Mouse (Mus musculus) neural tube, embryonic 12.5 days (tissue): Measurements from ENCODE around the gene Sorbs2. TPM values are rescaled to one million over a fixed set of nuclear protein-coding genes. Genes with fewer than 3 reads are reported as not detected.
A peak's percentile ranks its signal among the peaks of the same experiment; 100 is the strongest.

ENCODE experiments used
- ATAC-seq: fragments of 200-750 bp; cut with Nextera tagmentation; 2 replicates; pipeline ENCODE4 v1.8.0; 2017; ENCODE audit warnings: low read depth, mild to moderate bottlenecking, moderate TSS enrichment, moderate library complexity; ENCODE audit not compliant: low FRiP score
- H3K27ac ChIP-seq: fragments of 300-500 bp; sonication (generic); 2 replicates; pipeline ENCODE4 v1.5.1; 2016
- H3K27me3 ChIP-seq: fragments of 300-500 bp; sonication (generic); replicated peaks from 2 replicates; pipeline ENCODE4 v1.6.1; 2016; ENCODE audit warnings: mild to moderate bottlenecking
- H3K36me3 ChIP-seq: fragments of 300-500 bp; sonication (generic); 2 replicates; pipeline ENCODE4 v1.6.1; 2016; ENCODE audit warnings: mild to moderate bottlenecking
- H3K4me1 ChIP-seq: fragments of 300-500 bp; sonication (generic); 2 replicates; pipeline ENCODE4 v1.6.1; 2016
- H3K4me2 ChIP-seq: fragments of 300-500 bp; sonication (generic); replicated peaks from 2 replicates; pipeline ENCODE4 v1.6.1; 2016; ENCODE audit warnings: mild to moderate bottlenecking
- H3K4me3 ChIP-seq: fragments of 300-500 bp; sonication (generic); 2 replicates; pipeline ENCODE4 v1.5.1; 2016
- H3K9ac ChIP-seq: fragments of 300-500 bp; sonication (generic); 2 replicates; pipeline ENCODE4 v1.6.1; 2016; ENCODE audit warnings: mild to moderate bottlenecking
- H3K9me3 ChIP-seq: fragments of 300-500 bp; sonication (generic); 2 replicates; pipeline ENCODE4 v1.6.1; 2016; ENCODE audit warnings: mild to moderate bottlenecking
- WGBS: fragments of 180-500 bp; shearing (Covaris S2); methylation state at CpG from one replicate; pipeline ENCODE4 v1.1.7; 2016; 5-methylcytosine and 5-hydroxymethylcytosine counted together
- polyA plus RNA-seq: library from polyadenylated mRNA; unstranded; fragments of >200 nt; fragmentation: Nextera tagmentation; extraction: Ambion mirVana; gene quantifications from 2 replicates; pipeline ENCODE4 v1.2.1, GENCODE M21; 2016

Gene Sorbs2
- polyA plus RNA-seq, 1 experiment from 2014 or later: 50.0 TPM

DNA sequence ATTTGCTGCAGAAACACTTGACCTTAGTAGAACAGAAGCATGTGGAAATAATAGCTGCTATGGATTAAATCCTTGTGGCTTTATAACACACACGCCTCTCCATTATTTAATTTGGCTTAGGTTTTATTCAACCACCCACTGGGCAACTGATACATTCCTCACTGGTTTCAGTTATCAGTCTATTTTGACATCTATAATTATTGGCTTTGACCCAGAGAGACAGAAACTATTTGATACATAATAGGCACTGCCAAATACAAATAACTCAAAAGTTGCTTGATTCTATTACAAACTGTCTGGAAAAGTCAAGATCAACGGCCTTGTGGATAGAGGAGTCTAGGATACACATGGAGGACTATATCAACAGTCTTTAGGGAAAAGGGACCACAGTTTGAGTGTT, 20.1 kb downstream of the Sorbs2 start:
- H3K4me2 ChIP-seq: no peak overlapping the region
- no peak for ATAC-seq
- H3K9ac ChIP-seq: no peak overlapping the region
- H3K27ac ChIP-seq: no peak overlapping the region
- 79% methylated on average over 2 of the region's 2 CpGs for WGBS
- H3K4me3 ChIP-seq: no peak overlapping the region
- no peaks in the 10 kb centered on the region for H3K36me3 ChIP-seq
- no peaks in the 10 kb centered on the region for H3K27me3 ChIP-seq
- no peaks in the 10 kb centered on the region for H3K9me3 ChIP-seq
- H3K4me1 ChIP-seq: no peaks in the 10 kb centered on the region

GRCm38 (mm10) chr8:45528890-45529289, 21.3 kb downstream of the Sorbs2 start:
- no peak overlapping the region for H3K4me3 ChIP-seq
- no peaks in the 10 kb centered on the region for H3K36me3 ChIP-seq
- no peaks in the 10 kb centered on the region for H3K9me3 ChIP-seq
- H3K4me2 ChIP-seq: no peak overlapping the region
- H3K4me1 ChIP-seq: no peaks in the 10 kb centered on the region
- no peak overlapping the region for H3K9ac ChIP-seq
- H3K27me3 ChIP-seq: no peaks in the 10 kb centered on the region
- no peak for ATAC-seq
- H3K27ac ChIP-seq: no peak overlapping the region
- WGBS: 72% methylated on average over 2 of the region's 2 CpGs

GRCm38 (mm10) chr8:45536578-45536977, 29.0 kb downstream of the Sorbs2 start:
- no peaks in the 10 kb centered on the region for H3K9me3 ChIP-seq
- no peak overlapping the region for H3K4me2 ChIP-seq
- no peak overlapping the region for H3K4me3 ChIP-seq
- H3K4me1 ChIP-seq: 0 out of 2 replicates have a peak, but pooled peaks cover 5% of the 10 kb centered on the region
- H3K27me3 ChIP-seq: no peaks in the 10 kb centered on the region
- no peaks in the 10 kb centered on the region for H3K36me3 ChIP-seq
- H3K9ac ChIP-seq: no peak overlapping the region
- no peak for ATAC-seq
- 89% methylated on average over 9 of the region's 9 CpGs for WGBS
- H3K27ac ChIP-seq: no peak overlapping the region

GRCm38 (mm10) chr8:45540513-45540912, 32.9 kb downstream of the Sorbs2 start:
- H3K9ac ChIP-seq: no peak overlapping the region
- 0 out of 2 replicates have a peak, but pooled peaks cover 4% of the 10 kb centered on the region for H3K4me1 ChIP-seq
- H3K27ac ChIP-seq: no peak overlapping the region
- H3K4me3 ChIP-seq: no peak overlapping the region
- ATAC-seq: no peak
- H3K27me3 ChIP-seq: no peaks in the 10 kb centered on the region
- H3K4me2 ChIP-seq: no peak overlapping the region
- no peaks in the 10 kb centered on the region for H3K9me3 ChIP-seq
- no peaks in the 10 kb centered on the region for H3K36me3 ChIP-seq
- WGBS: 61% methylated on average over 5 of the region's 5 CpGs

DNA sequence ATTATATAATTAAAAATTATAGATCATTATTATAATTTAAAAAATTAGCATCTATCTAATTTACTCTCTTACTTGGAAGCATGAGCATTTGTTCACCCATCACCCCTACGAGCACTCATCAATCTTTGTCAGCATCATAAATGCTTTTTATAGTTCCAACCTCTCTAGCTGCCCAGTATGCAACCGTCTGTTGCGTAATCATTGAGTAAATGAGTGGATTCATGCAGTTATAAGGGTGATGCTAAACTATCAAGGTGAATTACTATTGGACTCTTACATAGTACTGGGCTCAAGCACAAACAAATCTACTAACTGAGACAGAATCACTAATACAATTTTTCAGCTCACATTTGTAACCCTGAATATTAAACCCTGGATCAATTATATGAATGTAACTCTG, 44.6 kb downstream of the Sorbs2 start:
- no peaks in the 10 kb centered on the region for H3K36me3 ChIP-seq
- H3K27me3 ChIP-seq: no peaks in the 10 kb centered on the region
- no peak overlapping the region for H3K4me3 ChIP-seq
- H3K9ac ChIP-seq: no peak overlapping the region
- no peak overlapping the region for H3K27ac ChIP-seq
- WGBS: 72% methylated on average over 3 of the region's 3 CpGs
- no peak for ATAC-seq
- H3K9me3 ChIP-seq: no peaks in the 10 kb centered on the region
- no peaks in the 10 kb centered on the region for H3K4me1 ChIP-seq
- H3K4me2 ChIP-seq: no peak overlapping the region

DNA sequence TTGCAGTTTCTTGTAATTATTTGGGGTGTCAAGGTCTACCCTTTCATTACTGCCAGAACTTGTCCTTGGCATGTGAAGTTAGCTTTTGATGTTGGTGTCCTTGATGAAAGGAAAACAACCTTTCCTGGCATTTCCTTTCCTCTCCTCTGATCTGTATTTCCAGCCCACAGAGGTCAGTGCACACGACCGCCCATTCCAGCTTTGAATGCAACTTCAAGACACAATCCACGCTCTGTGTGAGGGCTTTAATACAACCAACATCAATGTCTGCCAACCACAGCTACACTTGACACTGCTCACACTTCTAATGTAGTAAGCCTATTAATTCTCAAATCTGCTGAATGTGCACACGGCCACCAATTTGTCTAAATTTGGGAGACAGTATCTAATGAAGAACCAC, 47.0 kb downstream of the Sorbs2 start:
- no peak for ATAC-seq
- 75% methylated on average over 4 of the region's 4 CpGs for WGBS
- Histone ChIP-seq H3K9me3 (no peaks in the 10 kb centered on the region), H3K4me3 (no peak overlapping the region), H3K36me3 (no peaks in the 10 kb centered on the region), H3K27me3 (no peaks in the 10 kb centered on the region), H3K27ac (no peak overlapping the region), H3K9ac (no peak overlapping the region), H3K4me2 (no peak overlapping the region), H3K4me1 (no peaks in the 10 kb centered on the region; the same call in none of the 2 replicates)

- WGBS: 18% methylated on average over 3 of the region's 3 CpGs
- ATAC-seq: peak; percentile 95
- no peaks in the 10 kb centered on the region for H3K9me3 ChIP-seq
- H3K4me3 ChIP-seq: no peak overlapping the region
- no peaks in the 10 kb centered on the region for H3K36me3 ChIP-seq
- H3K4me2 ChIP-seq: no peak overlapping the region
- no peak overlapping the region for H3K9ac ChIP-seq
- no peaks in the 10 kb centered on the region; the same call in none of the 2 replicates for H3K4me1 ChIP-seq
- H3K27ac ChIP-seq: no peak overlapping the region
- no peaks in the 10 kb centered on the region for H3K27me3 ChIP-seq
Measured at GRCm38 (mm10) chr8:45557936-45558335, 50.3 kb downstream of the Sorbs2 start.

- Histone ChIP-seq H3K27ac (no peak overlapping the region), H3K4me2 (no peak overlapping the region), H3K9me3 (no peaks in the 10 kb centered on the region), H3K4me1 (no peaks in the 10 kb centered on the region; the same call in none of the 2 replicates), H3K4me3 (no peak overlapping the region), H3K9ac (no peak overlapping the region), H3K36me3 (no peaks in the 10 kb centered on the region), H3K27me3 (no peaks in the 10 kb centered on the region)
- no peak for ATAC-seq
- WGBS: 81% methylated on average over 5 of the region's 5 CpGs
Measured at GRCm38 (mm10) chr8:45558426-45558825, 50.8 kb downstream of the Sorbs2 start.

GRCm38 (mm10) chr8:45559176-45559820, 51.7 kb downstream of the Sorbs2 start:
- H3K27ac ChIP-seq: no peak overlapping the region
- WGBS: 86% methylated on average over 6 of the region's 6 CpGs
- ATAC-seq: no peak

DNA sequence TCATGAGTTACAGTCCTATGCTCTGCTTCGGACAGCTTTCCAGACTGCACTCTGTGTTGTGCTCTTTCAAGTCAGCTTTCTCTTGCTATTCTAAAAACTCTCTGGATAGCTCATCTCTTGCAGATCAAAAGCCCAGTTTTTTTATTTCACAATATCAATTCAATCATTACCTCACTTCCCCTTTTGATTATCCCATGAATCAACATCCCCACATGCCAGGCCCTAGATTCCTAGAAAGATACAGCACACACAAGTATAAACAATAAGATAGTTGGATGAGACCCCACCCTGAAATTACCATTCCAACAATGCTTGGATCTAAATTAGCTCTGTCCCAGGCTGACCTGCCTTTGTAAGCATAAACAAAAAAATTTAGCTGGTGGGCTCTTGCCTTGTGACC, 57.6 kb downstream of the Sorbs2 start:
- H3K4me2 ChIP-seq: no peak overlapping the region
- no peak for ATAC-seq
- no peaks in the 10 kb centered on the region for H3K4me1 ChIP-seq
- H3K27me3 ChIP-seq: no peaks in the 10 kb centered on the region
- no peak overlapping the region for H3K9ac ChIP-seq
- no peak overlapping the region for H3K4me3 ChIP-seq
- H3K9me3 ChIP-seq: peaks cover 4% of the 10 kb centered on the region; the same call in 1 of the 2 replicates
- H3K36me3 ChIP-seq: no peaks in the 10 kb centered on the region
- WGBS: 86% methylated on average over 1 of the region's 1 CpGs
- no peak overlapping the region for H3K27ac ChIP-seq

More at GRCm38 (mm10) chr8:45559176-45559820, 51.7 kb downstream of the Sorbs2 start:
- Histone ChIP-seq H3K36me3 (no peaks in the 10 kb centered on the region), H3K4me1 (no peaks in the 10 kb centered on the region; the same call in none of the 2 replicates), H3K9ac (no peak overlapping the region), H3K4me3 (no peak overlapping the region), H3K27me3 (no peaks in the 10 kb centered on the region), H3K4me2 (no peak overlapping the region), H3K9me3 (no peaks in the 10 kb centered on the region)

- no peaks in the 10 kb centered on the region for H3K27me3 ChIP-seq
- H3K9me3 ChIP-seq: peaks cover 4% of the 10 kb centered on the region; the same call in 1 of the 2 replicates
- H3K4me1 ChIP-seq: no peaks in the 10 kb centered on the region
- no peak overlapping the region for H3K27ac ChIP-seq
- 85% methylated on average over 4 of the region's 4 CpGs for WGBS
- H3K9ac ChIP-seq: no peak overlapping the region
- no peaks in the 10 kb centered on the region for H3K36me3 ChIP-seq
- no peak for ATAC-seq
- no peak overlapping the region for H3K4me2 ChIP-seq
- no peak overlapping the region for H3K4me3 ChIP-seq
Measured at GRCm38 (mm10) chr8:45570117-45570516, 62.5 kb downstream of the Sorbs2 start.

DNA sequence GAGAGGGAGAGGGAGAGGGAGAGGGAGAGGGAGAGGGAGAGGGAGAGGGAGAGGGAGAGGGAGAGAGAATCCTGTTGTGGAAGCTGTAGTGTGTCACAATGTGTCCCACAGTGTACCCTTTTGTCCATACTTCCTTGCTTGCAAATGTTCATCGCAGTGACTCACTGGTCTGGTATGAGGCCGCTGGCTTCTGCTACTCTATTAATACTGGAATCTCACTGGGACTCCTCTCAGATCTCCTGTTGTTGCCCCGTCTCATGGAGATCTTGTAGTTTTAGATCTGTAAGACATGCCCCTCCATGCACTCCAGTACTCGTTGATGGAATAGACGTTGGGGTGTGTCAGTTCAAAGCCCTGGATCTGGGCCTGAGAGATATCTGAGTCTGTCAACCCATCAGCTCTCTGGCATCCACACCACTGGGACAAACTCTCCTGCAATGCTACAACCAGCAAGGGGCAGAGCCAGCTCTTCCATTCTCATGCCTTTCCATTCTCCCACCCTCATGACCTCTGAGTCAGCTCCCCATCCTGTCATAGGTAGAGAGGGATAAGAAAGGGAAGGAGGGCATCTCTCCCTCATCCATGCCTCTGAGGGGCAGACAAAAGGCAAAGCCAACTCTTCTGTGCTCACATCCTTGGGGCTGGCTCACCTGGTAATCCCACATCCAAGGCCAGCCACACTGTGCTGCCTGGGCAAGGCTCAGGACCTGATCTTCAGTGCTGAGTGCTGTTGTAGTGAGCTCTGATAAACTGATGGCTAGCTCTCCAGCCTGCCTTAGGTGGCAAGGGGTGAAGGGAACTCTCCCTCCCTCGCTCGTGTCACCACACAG, 72.3 kb downstream of the Sorbs2 start:
- Histone ChIP-seq H3K36me3 (no peaks in the 10 kb centered on the region), H3K4me2 (no peak overlapping the region), H3K4me1 (no peaks in the 10 kb centered on the region), H3K4me3 (no peak overlapping the region), H3K27ac (no peak overlapping the region), H3K27me3 (no peaks in the 10 kb centered on the region), H3K9ac (no peak overlapping the region), H3K9me3 (no peaks in the 10 kb centered on the region)
- no peak for ATAC-seq
- WGBS: 84% methylated on average over 7 of the region's 7 CpGs
